Mouse (Mus musculus): ENCODE measurements at regions not wholly inside any gene's neighbourhood (a gene's known extent, or its start where the extent isn't known, plus 50 kb on each side); places are given as distances from the start of the nearest gene placed in this dataset.

DNA sequence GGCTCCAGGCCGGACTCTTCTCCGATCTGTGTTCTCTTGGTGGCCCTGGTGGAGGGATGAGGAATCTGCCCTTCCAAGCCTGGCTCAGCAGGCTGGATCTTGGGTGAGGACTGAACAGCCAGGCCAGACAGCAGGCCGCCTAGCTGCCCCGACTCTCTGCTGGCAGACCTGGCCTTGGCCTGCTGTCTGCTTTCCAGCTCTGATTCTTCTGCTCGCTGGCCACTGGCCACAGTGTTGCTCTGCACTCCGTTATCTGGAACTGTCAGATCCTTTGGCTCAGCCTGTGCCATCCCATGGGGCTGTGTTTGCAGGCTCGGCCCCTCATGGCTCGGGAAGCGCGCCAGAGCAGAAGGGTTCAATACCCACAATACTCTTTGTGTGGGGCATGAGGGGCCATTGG is 119.7 kb downstream of the Bcl2l11 start:
- TF ChIP-seq CTCF (IDR thresholded peaks at IDR 0.05; ENCODE audit: low read depth), result no peak
- TF ChIP-seq EP300 (IDR thresholded peaks at IDR 0.05; ENCODE audit: low read depth), result no peak
